Mouse (Mus musculus): Measurements from ENCODE around the gene Hist1h1t.
"Not testable (repeated sequence)": the region's sequence is repeated elsewhere in the genome, so short reads cannot be mapped to it uniquely, and the experiment has no call there.

Hist1h1t gene

GRCm38 (mm10) chr13:23700786-23701520 is 5.3 kb downstream of the Hist1h1t start:
- peak; percentile 57 for DNase-seq

GRCm38 (mm10) chr13:23702220-23702619 is 6.6 kb downstream of the Hist1h1t start:
- no peak for DNase-seq

- not testable (repeated sequence) for DNase-seq
These were observed 7.2 kb downstream of the Hist1h1t start for GRCm38 (mm10) chr13:23702801-23703200.

- DNase-seq = no peak
These were observed 10.2 kb downstream of the Hist1h1t start for GRCm38 (mm10) chr13:23705751-23706356.

GRCm38 (mm10) chr13:23706771-23707170 is 11.2 kb downstream of the Hist1h1t start:
- no peak for DNase-seq

- no peak for DNase-seq
These were observed 12.4 kb downstream of the Hist1h1t start for GRCm38 (mm10) chr13:23708041-23708440.

- DNase-seq = no peak
These were observed 13.0 kb downstream of the Hist1h1t start for GRCm38 (mm10) chr13:23708654-23709053.

GRCm38 (mm10) chr13:23709714-23710373 is 14.2 kb downstream of the Hist1h1t start:
- DNase-seq = no peak

- DNase-seq = peak; percentile 32
These were observed 14.9 kb downstream of the Hist1h1t start, which contains the start of gene Hfe for GRCm38 (mm10) chr13:23710374-23711089. Hfe (minus strand) TSS chr13:23710854.

- no peak for DNase-seq
These were observed 20.8 kb downstream of the Hist1h1t start for GRCm38 (mm10) chr13:23716261-23717042.

GRCm38 (mm10) chr13:23717176-23717575 is 21.6 kb downstream of the Hist1h1t start:
- no peak for DNase-seq

- not testable (repeated sequence) for DNase-seq
These were observed 22.1 kb downstream of the Hist1h1t start for GRCm38 (mm10) chr13:23717593-23718245.

GRCm38 (mm10) chr13:23724239-23724638 is 28.6 kb downstream of the Hist1h1t start:
- DNase-seq = no peak

GRCm38 (mm10) chr13:23725213-23725612 is 29.6 kb downstream of the Hist1h1t start:
- no peak for DNase-seq

- DNase-seq = no peak
These were observed 33.0 kb downstream of the Hist1h1t start for GRCm38 (mm10) chr13:23728472-23729191.

- DNase-seq = no peak
These were observed 33.5 kb downstream of the Hist1h1t start for GRCm38 (mm10) chr13:23729192-23729525.

- DNase-seq = no peak
These were observed 34.1 kb downstream of the Hist1h1t start for GRCm38 (mm10) chr13:23729706-23730105.

- DNase-seq = no peak
These were observed 34.9 kb downstream of the Hist1h1t start for GRCm38 (mm10) chr13:23730479-23730878.

- DNase-seq = no peak
These were observed 36.7 kb downstream of the Hist1h1t start for GRCm38 (mm10) chr13:23732156-23732804.

- DNase-seq = no peak
These were observed 41.5 kb downstream of the Hist1h1t start for GRCm38 (mm10) chr13:23737091-23737490.

GRCm38 (mm10) chr13:23738041-23738440 is 42.4 kb downstream of the Hist1h1t start:
- DNase-seq = no peak
